Mouse (Mus musculus): ENCODE results near the gene Sf1. TPM values are rescaled to one million over a fixed set of nuclear protein-coding genes. Genes with fewer than 3 reads are reported as not detected.
A peak's percentile ranks its signal among the peaks of the same experiment; 100 is the strongest.

The Sf1 gene
- polyA plus RNA-seq, 1 experiment, result 159 TPM

- Histone ChIP-seq H3K27ac (ENCODE audit: insufficient read depth, low read depth, low read length) (no peak overlapping the region), H3K4me1 (ENCODE audit: control insufficient read depth, insufficient read depth, low read length) (no peaks in the 10 kb centered on the region), H3K4me3 (ENCODE audit: insufficient read depth, low read length) (no peak overlapping the region)
- TF ChIP-seq POLR2A (IDR thresholded peaks at IDR 0.05; ENCODE audit: borderline replicate concordance, low read depth, low read length) (no peak), CTCF (IDR thresholded peaks at IDR 0.05; ENCODE audit: low read depth, low read length) (no peak)
Measured at GRCm38 (mm10) chr19:6416894-6417761, 53.6 kb downstream of the Sf1 start.

- peak within 1 kb of the TSS; percentile 42 for H3K4me3 ChIP-seq (ENCODE audit: insufficient read depth, low read length)
- TF ChIP-seq CTCF (IDR thresholded peaks at IDR 0.05; ENCODE audit: low read depth, low read length), result peak; percentile 95
- no peak for TF ChIP-seq POLR2A (IDR thresholded peaks at IDR 0.05; ENCODE audit: borderline replicate concordance, low read depth, low read length)
- no peak within 1 kb of the TSS for H3K27ac ChIP-seq (ENCODE audit: insufficient read depth, low read depth, low read length)
Measured at GRCm38 (mm10) chr19:6418233-6418879, 54.9 kb downstream of the Sf1 start, which contains the start of gene Nrxn2. Gene Nrxn2, plus strand, starts transcription at chr19:6418731.

GRCm38 (mm10) chr19:6418984-6419692, 55.6 kb downstream of the Sf1 start:
- no peak overlapping the region for H3K27ac ChIP-seq (ENCODE audit: insufficient read depth, low read depth, low read length)
- no peak for TF ChIP-seq CTCF (IDR thresholded peaks at IDR 0.05; ENCODE audit: low read depth, low read length)
- no peak for TF ChIP-seq POLR2A (IDR thresholded peaks at IDR 0.05; ENCODE audit: borderline replicate concordance, low read depth, low read length)
- H3K4me1 ChIP-seq (ENCODE audit: control insufficient read depth, insufficient read depth, low read length), result no peaks in the 10 kb centered on the region
- no peak overlapping the region for H3K4me3 ChIP-seq (ENCODE audit: insufficient read depth, low read length)

More at GRCm38 (mm10) chr19:6418233-6418879, 54.9 kb downstream of the Sf1 start, which contains the start of gene Nrxn2:
- no peaks in the 10 kb centered on the region for H3K4me1 ChIP-seq (ENCODE audit: control insufficient read depth, insufficient read depth, low read length)

- H3K27ac ChIP-seq (ENCODE audit: insufficient read depth, low read depth, low read length), result no peak overlapping the region
- no peaks in the 10 kb centered on the region for H3K4me1 ChIP-seq (ENCODE audit: control insufficient read depth, insufficient read depth, low read length)
- H3K4me3 ChIP-seq (ENCODE audit: insufficient read depth, low read length), result no peak overlapping the region
- TF ChIP-seq CTCF (IDR thresholded peaks at IDR 0.05; ENCODE audit: low read depth, low read length) (no peak), POLR2A (IDR thresholded peaks at IDR 0.05; ENCODE audit: borderline replicate concordance, low read depth, low read length) (no peak)
Measured at GRCm38 (mm10) chr19:6419805-6420310, 56.4 kb downstream of the Sf1 start.

- no peak overlapping the region for H3K27ac ChIP-seq (ENCODE audit: insufficient read depth, low read depth, low read length)
- H3K4me1 ChIP-seq (ENCODE audit: control insufficient read depth, insufficient read depth, low read length), result no peaks in the 10 kb centered on the region
- no peak for TF ChIP-seq CTCF (IDR thresholded peaks at IDR 0.05; ENCODE audit: low read depth, low read length)
- TF ChIP-seq POLR2A (IDR thresholded peaks at IDR 0.05; ENCODE audit: borderline replicate concordance, low read depth, low read length), result no peak
- H3K4me3 ChIP-seq (ENCODE audit: insufficient read depth, low read length), result no peak overlapping the region
Measured at GRCm38 (mm10) chr19:6420481-6421210, 57.2 kb downstream of the Sf1 start.

- Histone ChIP-seq H3K27ac (ENCODE audit: insufficient read depth, low read depth, low read length) (no peak overlapping the region), H3K4me1 (ENCODE audit: control insufficient read depth, insufficient read depth, low read length) (no peaks in the 10 kb centered on the region), H3K4me3 (ENCODE audit: insufficient read depth, low read length) (no peak overlapping the region)
- TF ChIP-seq CTCF (IDR thresholded peaks at IDR 0.05; ENCODE audit: low read depth, low read length) (no peak), POLR2A (IDR thresholded peaks at IDR 0.05; ENCODE audit: borderline replicate concordance, low read depth, low read length) (no peak)
Measured at GRCm38 (mm10) chr19:6421211-6421590, 57.7 kb downstream of the Sf1 start.

GRCm38 (mm10) chr19:6422014-6422413, 58.5 kb downstream of the Sf1 start:
- H3K27ac ChIP-seq (ENCODE audit: insufficient read depth, low read depth, low read length), result no peak overlapping the region
- TF ChIP-seq POLR2A (IDR thresholded peaks at IDR 0.05; ENCODE audit: borderline replicate concordance, low read depth, low read length) (no peak), CTCF (IDR thresholded peaks at IDR 0.05; ENCODE audit: low read depth, low read length) (no peak)
- no peaks in the 10 kb centered on the region for H3K4me1 ChIP-seq (ENCODE audit: control insufficient read depth, insufficient read depth, low read length)
- no peak overlapping the region for H3K4me3 ChIP-seq (ENCODE audit: insufficient read depth, low read length)

GRCm38 (mm10) chr19:6423241-6423640, 59.8 kb downstream of the Sf1 start:
- no peak overlapping the region for H3K4me3 ChIP-seq (ENCODE audit: insufficient read depth, low read length)
- TF ChIP-seq CTCF (IDR thresholded peaks at IDR 0.05; ENCODE audit: low read depth, low read length) (no peak), POLR2A (IDR thresholded peaks at IDR 0.05; ENCODE audit: borderline replicate concordance, low read depth, low read length) (no peak)
- no peaks in the 10 kb centered on the region for H3K4me1 ChIP-seq (ENCODE audit: control insufficient read depth, insufficient read depth, low read length)

More at GRCm38 (mm10) chr19:6423241-6423640, 59.8 kb downstream of the Sf1 start:
- H3K27ac ChIP-seq (ENCODE audit: insufficient read depth, low read depth, low read length), result no peak overlapping the region

All from bone marrow macrophage, adult 2 months (primary cell).